Mouse (Mus musculus): Measurements from ENCODE around the gene Fads6.

The Fads6 gene

GRCm38 (mm10) chr11:115241402-115241801 is 56.1 kb downstream of the Fads6 start:
- Histone ChIP-seq H3K27me3 (ENCODE audit: insufficient read depth, low read length) (0 out of 2 replicates have a peak, but pooled peaks cover 10% of the 10 kb centered on the region), H3K36me3 (ENCODE audit: insufficient read depth, low read length) (peaks cover 30% of the 10 kb centered on the region), H3K9me3 (ENCODE audit: low read length) (no peaks in the 10 kb centered on the region), H3K4me3 (replicated peaks; ENCODE audit: low read length) (no peak overlapping the region), H3K4me1 (replicated peaks; ENCODE audit: low read depth, low read length) (peaks cover 41% of the 10 kb centered on the region)
- no peak for TF ChIP-seq NANOG (IDR thresholded peaks at IDR 0.05; ENCODE audit: borderline replicate concordance, low read length)
- no peak for TF ChIP-seq CTCF (conservative IDR thresholded peaks at IDR 0.05; ENCODE audit: low read length)
- TF ChIP-seq POU5F1 (IDR thresholded peaks at IDR 0.05; ENCODE audit: borderline replicate concordance, low read length), result no peak

DNA sequence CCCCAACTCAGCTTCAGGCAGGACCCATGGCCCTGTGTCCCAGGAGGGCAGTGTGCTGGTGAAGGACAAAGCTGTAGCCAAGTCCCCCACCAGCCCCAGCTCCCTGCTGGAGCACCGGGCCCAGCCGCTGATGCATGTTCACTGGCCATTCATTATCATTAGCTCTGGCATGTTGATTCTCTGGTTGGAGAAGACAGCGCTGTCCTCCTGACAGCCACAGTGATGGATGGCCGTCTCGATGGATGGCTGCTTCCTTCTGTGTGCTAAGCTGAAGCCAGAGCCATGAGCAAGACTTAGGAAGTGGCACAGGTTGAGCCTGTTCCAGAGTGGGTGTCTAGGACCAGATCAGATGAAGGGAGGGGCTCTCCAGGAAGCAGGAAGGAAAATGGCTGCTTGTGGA is 60.9 kb downstream of the Fads6 start:
- TF ChIP-seq CTCF (conservative IDR thresholded peaks at IDR 0.05; ENCODE audit: low read length) (no peak), NANOG (IDR thresholded peaks at IDR 0.05; ENCODE audit: borderline replicate concordance, low read length) (no peak), POU5F1 (IDR thresholded peaks at IDR 0.05; ENCODE audit: borderline replicate concordance, low read length) (no peak)
- Histone ChIP-seq H3K4me1 (replicated peaks; ENCODE audit: low read depth, low read length) (peaks cover 45% of the 10 kb centered on the region), H3K27me3 (ENCODE audit: insufficient read depth, low read length) (0 out of 2 replicates have a peak, but pooled peaks cover 8% of the 10 kb centered on the region), H3K36me3 (ENCODE audit: insufficient read depth, low read length) (peaks cover 18% of the 10 kb centered on the region; the same call in 1 of the 2 replicates), H3K9me3 (ENCODE audit: low read length) (no peaks in the 10 kb centered on the region), H3K4me3 (replicated peaks; ENCODE audit: low read length) (no peak overlapping the region)

GRCm38 (mm10) chr11:115234320-115235044 is 63.0 kb downstream of the Fads6 start:
- Histone ChIP-seq H3K27me3 (ENCODE audit: insufficient read depth, low read length) (0 out of 2 replicates have a peak, but pooled peaks cover 3% of the 10 kb centered on the region), H3K9me3 (ENCODE audit: low read length) (no peaks in the 10 kb centered on the region), H3K36me3 (ENCODE audit: insufficient read depth, low read length) (peaks cover 13% of the 10 kb centered on the region; the same call in 1 of the 2 replicates), H3K4me1 (replicated peaks; ENCODE audit: low read depth, low read length) (peaks cover 62% of the 10 kb centered on the region), H3K4me3 (replicated peaks; ENCODE audit: low read length) (peak overlapping the region; percentile 48; the same call in 1 of the 2 replicates)
- no peak for TF ChIP-seq NANOG (IDR thresholded peaks at IDR 0.05; ENCODE audit: borderline replicate concordance, low read length)
- no peak for TF ChIP-seq POU5F1 (IDR thresholded peaks at IDR 0.05; ENCODE audit: borderline replicate concordance, low read length)
- TF ChIP-seq CTCF (conservative IDR thresholded peaks at IDR 0.05; ENCODE audit: low read length), result no peak

- peaks cover 70% of the 10 kb centered on the region for H3K4me1 ChIP-seq (replicated peaks; ENCODE audit: low read depth, low read length)
- H3K36me3 ChIP-seq (ENCODE audit: insufficient read depth, low read length), result peaks cover 13% of the 10 kb centered on the region; the same call in 1 of the 2 replicates
- H3K27me3 ChIP-seq (ENCODE audit: insufficient read depth, low read length), result 0 out of 2 replicates have a peak, but pooled peaks cover 3% of the 10 kb centered on the region
- peak overlapping the region; percentile 48 for H3K4me3 ChIP-seq (replicated peaks; ENCODE audit: low read length)
- TF ChIP-seq CTCF (conservative IDR thresholded peaks at IDR 0.05; ENCODE audit: low read length) (no peak), NANOG (IDR thresholded peaks at IDR 0.05; ENCODE audit: borderline replicate concordance, low read length) (no peak), POU5F1 (IDR thresholded peaks at IDR 0.05; ENCODE audit: borderline replicate concordance, low read length) (no peak)
- no peaks in the 10 kb centered on the region for H3K9me3 ChIP-seq (ENCODE audit: low read length)
These were observed 63.8 kb downstream of the Fads6 start for GRCm38 (mm10) chr11:115233526-115234290.

DNA sequence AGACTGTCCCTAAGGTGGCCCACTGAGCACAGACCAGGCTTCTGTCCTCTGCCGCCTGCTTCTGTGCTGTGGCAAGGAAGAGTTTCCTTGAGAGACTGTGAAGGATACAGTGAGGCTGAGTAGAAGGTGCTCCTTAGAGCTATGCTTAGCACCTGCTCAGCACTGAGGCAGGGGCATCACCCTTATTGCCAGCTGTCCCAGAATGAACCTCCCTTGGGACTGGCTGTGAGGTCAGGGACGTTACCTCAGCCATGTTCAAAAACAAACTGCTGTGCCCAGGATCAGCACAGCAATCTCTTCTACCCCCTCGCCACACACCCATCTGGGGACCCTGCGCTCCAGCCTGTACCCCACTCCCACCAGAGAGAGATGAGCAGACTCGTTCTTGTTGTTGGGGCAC is 64.6 kb downstream of the Fads6 start:
- H3K4me3 ChIP-seq (replicated peaks; ENCODE audit: low read length), result no peak overlapping the region
- H3K27me3 ChIP-seq (ENCODE audit: insufficient read depth, low read length), result 0 out of 2 replicates have a peak, but pooled peaks cover 3% of the 10 kb centered on the region
- H3K9me3 ChIP-seq (ENCODE audit: low read length), result no peaks in the 10 kb centered on the region
- H3K36me3 ChIP-seq (ENCODE audit: insufficient read depth, low read length), result peaks cover 13% of the 10 kb centered on the region; the same call in 1 of the 2 replicates
- TF ChIP-seq NANOG (IDR thresholded peaks at IDR 0.05; ENCODE audit: borderline replicate concordance, low read length) (no peak), POU5F1 (IDR thresholded peaks at IDR 0.05; ENCODE audit: borderline replicate concordance, low read length) (no peak), CTCF (conservative IDR thresholded peaks at IDR 0.05; ENCODE audit: low read length) (no peak)
- peaks cover 78% of the 10 kb centered on the region for H3K4me1 ChIP-seq (replicated peaks; ENCODE audit: low read depth, low read length)

- Histone ChIP-seq H3K4me3 (replicated peaks; ENCODE audit: low read length) (0 out of 2 replicates have a peak overlapping the region, but pooled peaks have one; percentile 17), H3K36me3 (ENCODE audit: insufficient read depth, low read length) (peaks cover 8% of the 10 kb centered on the region; the same call in 1 of the 2 replicates), H3K27me3 (ENCODE audit: insufficient read depth, low read length) (0 out of 2 replicates have a peak, but pooled peaks cover 3% of the 10 kb centered on the region), H3K9me3 (ENCODE audit: low read length) (no peaks in the 10 kb centered on the region), H3K4me1 (replicated peaks; ENCODE audit: low read depth, low read length) (peaks cover 79% of the 10 kb centered on the region)
- TF ChIP-seq CTCF (conservative IDR thresholded peaks at IDR 0.05; ENCODE audit: low read length) (no peak), NANOG (IDR thresholded peaks at IDR 0.05; ENCODE audit: borderline replicate concordance, low read length) (no peak), POU5F1 (IDR thresholded peaks at IDR 0.05; ENCODE audit: borderline replicate concordance, low read length) (no peak)
These were observed 65.5 kb downstream of the Fads6 start for GRCm38 (mm10) chr11:115231924-115232323.

DNA sequence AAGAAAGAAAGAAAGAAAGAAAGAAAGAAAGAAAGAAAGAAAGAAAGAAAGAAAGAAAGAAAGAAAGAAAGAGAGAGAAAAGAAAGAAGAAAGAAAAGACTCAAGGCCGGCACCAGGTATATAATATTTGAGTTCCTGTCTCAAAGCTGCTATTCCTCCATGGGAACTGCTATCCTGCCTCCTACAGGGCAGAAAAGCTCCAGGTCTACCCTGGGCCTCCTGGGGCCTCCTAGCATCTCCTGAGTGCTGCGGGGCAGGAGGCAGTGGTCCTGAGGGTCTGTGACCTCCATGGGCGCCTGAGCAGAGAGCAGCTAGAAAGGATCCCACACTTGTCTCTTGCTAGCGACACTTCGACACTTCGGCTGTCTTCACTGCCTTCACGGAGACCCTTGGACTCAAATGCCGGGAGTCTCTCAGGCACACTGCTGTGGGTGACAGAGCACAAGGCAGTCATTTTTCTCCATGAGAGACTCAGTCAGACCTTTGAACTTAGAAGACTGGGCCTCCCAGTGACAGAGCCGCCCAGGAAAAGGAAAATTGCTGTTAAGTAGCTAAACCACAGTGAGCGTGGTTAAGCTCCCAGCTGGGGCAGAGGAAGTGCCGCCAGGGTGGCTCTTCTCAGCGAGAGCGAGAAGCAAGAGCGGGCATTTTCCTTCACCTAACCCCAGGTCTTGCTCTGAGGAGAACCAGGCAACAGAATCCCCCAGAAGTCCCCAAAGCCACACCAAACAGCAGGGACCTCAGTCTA is 66.1 kb downstream of the Fads6 start:
- Histone ChIP-seq H3K27me3 (ENCODE audit: insufficient read depth, low read length) (0 out of 2 replicates have a peak, but pooled peaks cover 3% of the 10 kb centered on the region), H3K4me1 (replicated peaks; ENCODE audit: low read depth, low read length) (peaks cover 79% of the 10 kb centered on the region), H3K9me3 (ENCODE audit: low read length) (no peaks in the 10 kb centered on the region), H3K36me3 (ENCODE audit: insufficient read depth, low read length) (peaks cover 5% of the 10 kb centered on the region; the same call in 1 of the 2 replicates), H3K4me3 (replicated peaks; ENCODE audit: low read length) (0 out of 2 replicates have a peak overlapping the region, but pooled peaks have one; percentile 17)
- TF ChIP-seq POU5F1 (IDR thresholded peaks at IDR 0.05; ENCODE audit: borderline replicate concordance, low read length) (no peak), NANOG (IDR thresholded peaks at IDR 0.05; ENCODE audit: borderline replicate concordance, low read length) (no peak), CTCF (conservative IDR thresholded peaks at IDR 0.05; ENCODE audit: low read length) (no peak)

Measured in E14TG2a.4 (cell line).